Mouse (Mus musculus): ENCODE measurements around the gene Drc3. TPM values are rescaled to one million over a fixed set of nuclear protein-coding genes. Genes with fewer than 3 reads are reported as not detected.
"Not testable (repeated sequence)": the region's sequence is repeated elsewhere in the genome, so short reads cannot be mapped to it uniquely, and the experiment has no call there.

Gene Drc3
- polyA plus RNA-seq, 1 experiment = 0.26 TPM

- 30% methylated on average over 1 of the region's 1 CpGs for WGBS
- not testable (repeated sequence) for DNase-seq (ENCODE audit: low read depth, low spot score)
These were observed 86.5 kb downstream of the Drc3 start for GRCm38 (mm10) chr11:60439621-60440020.

GRCm38 (mm10) chr11:60440176-60440575, 87.0 kb downstream of the Drc3 start:
- WGBS = 47% methylated on average over 7 of the region's 7 CpGs
- no peak for DNase-seq (ENCODE audit: low read depth, low spot score)

- no peak for DNase-seq (ENCODE audit: low read depth, low spot score)
- 90% methylated on average over 6 of the region's 6 CpGs for WGBS
These were observed 89.8 kb downstream of the Drc3 start for GRCm38 (mm10) chr11:60442896-60443295.

Other genes with a start within 250 kb of the Drc3 start
- gene Rai1, start 248.3 kb upstream of the Drc3 start, polyA plus RNA-seq (2012; rRNA removed) = 15.3 and 15.5 TPM in 2 replicates
- gene Srebf1, start 130.7 kb upstream of the Drc3 start, polyA plus RNA-seq (2012; rRNA removed) = 76.8 and 96.8 TPM in 2 replicates
- 41.5 and 67.3 TPM in 2 replicates for gene Tom1l2, start 424 bp upstream of the Drc3 start, polyA plus RNA-seq (2012; rRNA removed)
- 12.3 and 13.5 TPM in 2 replicates for gene Gid4, start 63.8 kb downstream of the Drc3 start, polyA plus RNA-seq (2012; rRNA removed)
- gene Atpaf2, start 65.1 kb downstream of the Drc3 start, polyA plus RNA-seq (2012; rRNA removed) = 34.4 and 45.2 TPM in 2 replicates
- gene Drg2, start 101.3 kb downstream of the Drc3 start, polyA plus RNA-seq (2012; rRNA removed) = 49.5 and 58.3 TPM in 2 replicates
- gene Myo15, start 116.0 kb downstream of the Drc3 start, polyA plus RNA-seq (2012; rRNA removed) = 0.04 TPM in 2 replicates
- gene Alkbh5, start 183.1 kb downstream of the Drc3 start, polyA plus RNA-seq (2012; rRNA removed) = 16.3 and 22.3 TPM in 2 replicates

Measured in large intestine, adult 2 months (tissue).